Mouse (Mus musculus): ENCODE data around the gene Macf1.

- TF ChIP-seq POLR2A (IDR thresholded peaks at IDR 0.05; ENCODE audit: insufficient read depth, low read length) = no peak
- TF ChIP-seq EP300 (IDR thresholded peaks at IDR 0.05; ENCODE audit: insufficient read depth, low read depth, low read length) = no peak
- no peak for TF ChIP-seq CTCF (IDR thresholded peaks at IDR 0.05; ENCODE audit: low read depth, low read length)
These were observed 340.7 kb downstream of the Macf1 start for GRCm38 (mm10) chr4:123343471-123343789.

Measured in ES-Bruce4 (cell line).